Mouse (Mus musculus) limb, embryonic 11.5 days (tissue): ENCODE data around the gene Ak7. TPM values are rescaled to one million over a fixed set of nuclear protein-coding genes. Genes with fewer than 3 reads are reported as not detected.

Source experiments
- ATAC-seq: fragments of 200-750 bp; cut with Nextera tagmentation; 2 replicates; pipeline ENCODE4 v1.8.0; 2017; ENCODE audit warnings: low read depth; ENCODE audit not compliant: insufficient number of reproducible peaks, low FRiP score, low TSS enrichment
- DNase-seq: peaks from one replicate; pipeline ENCODE4 v3.0.0-alpha.2; 2015; ENCODE audit warnings: low spot score
- H3K27ac ChIP-seq: fragments of 300-500 bp; sonication (generic); replicated peaks from 2 replicates; pipeline ENCODE4 v1.5.1; 2014; ENCODE audit warnings: low read depth, mild to moderate bottlenecking, low read length
- H3K27me3 ChIP-seq: fragments of 300-500 bp; sonication (generic); 2 replicates; pipeline ENCODE4 v1.6.1; 2014; ENCODE audit warnings: mild to moderate bottlenecking, low read length, mixed read lengths; ENCODE audit not compliant: control insufficient read depth, insufficient read depth
- H3K36me3 ChIP-seq: fragments of 300-500 bp; sonication (generic); 2 replicates; pipeline ENCODE4 v1.6.1; 2014; ENCODE audit warnings: mild to moderate bottlenecking, low read length, moderate library complexity, mixed read lengths; ENCODE audit not compliant: control insufficient read depth, insufficient read depth
- H3K4me1 ChIP-seq: fragments of 300-500 bp; sonication (generic); 2 replicates; pipeline ENCODE4 v1.6.1; 2014; ENCODE audit warnings: low read length, mixed read lengths; ENCODE audit not compliant: control insufficient read depth, insufficient read depth
- H3K4me2 ChIP-seq: fragments of 300-500 bp; sonication (generic); 2 replicates; pipeline ENCODE4 v1.6.1; 2014; ENCODE audit warnings: low read depth, mild to moderate bottlenecking, moderate library complexity; ENCODE audit not compliant: severe bottlenecking
- H3K4me3 ChIP-seq: fragments of 300-500 bp; sonication (generic); 2 replicates; pipeline ENCODE4 v1.5.1; 2014; ENCODE audit warnings: low read depth, low read length
- H3K9ac ChIP-seq: fragments of 300-500 bp; sonication (generic); 2 replicates; pipeline ENCODE4 v1.6.1; 2014; ENCODE audit warnings: mild to moderate bottlenecking, low read length
- H3K9me3 ChIP-seq: fragments of 300-500 bp; sonication (generic); 2 replicates; pipeline ENCODE4 v1.6.1; 2016; ENCODE audit warnings: low read length; ENCODE audit not compliant: control insufficient read depth
- WGBS: fragments of 180-500 bp; shearing (Covaris S2); extraction: QIAGEN DNeasy Blood & Tissue Kit; methylation state at CpG from one replicate; pipeline ENCODE4 v1.1.7; 2014; 5-methylcytosine and 5-hydroxymethylcytosine counted together
- polyA plus RNA-seq: library from polyadenylated mRNA; unstranded; fragments of >200 nt; fragmentation: Nextera tagmentation; extraction: Ambion mirVana; gene quantifications from 2 replicates; pipeline ENCODE4 v1.2.1, GENCODE M21; 2014

The Ak7 gene
- polyA plus RNA-seq, 1 experiment from 2014 or later, result 0.09 TPM

GRCm38 (mm10) chr12:105810608-105811007 is 104.8 kb downstream of the Ak7 start:
- Histone ChIP-seq H3K4me1 (no peaks in the 10 kb centered on the region), H3K27me3 (no peaks in the 10 kb centered on the region), H3K4me2 (no peak overlapping the region), H3K9ac (no peak overlapping the region), H3K36me3 (peaks cover 17% of the 10 kb centered on the region), H3K9me3 (no peaks in the 10 kb centered on the region), H3K27ac (no peak overlapping the region), H3K4me3 (no peak overlapping the region)
- 88% methylated on average over 6 of the region's 6 CpGs for WGBS
- DNase-seq, result no peak
- ATAC-seq, result no peak

- Histone ChIP-seq H3K27me3 (no peaks in the 10 kb centered on the region), H3K9me3 (no peaks in the 10 kb centered on the region), H3K4me2 (no peak overlapping the region), H3K27ac (no peak overlapping the region), H3K4me3 (no peak overlapping the region), H3K4me1 (no peaks in the 10 kb centered on the region), H3K36me3 (peaks cover 12% of the 10 kb centered on the region; the same call in 1 of the 2 replicates), H3K9ac (no peak overlapping the region)
- WGBS, result 91% methylated on average over 6 of the region's 6 CpGs
- ATAC-seq (no peak), DNase-seq (no peak)
Observed at GRCm38 (mm10) chr12:105813957-105814356, 108.2 kb downstream of the Ak7 start.

- no peak overlapping the region for H3K27ac ChIP-seq
- H3K36me3 ChIP-seq, result peaks cover 34% of the 10 kb centered on the region
- no peaks in the 10 kb centered on the region for H3K27me3 ChIP-seq
- no peak overlapping the region for H3K4me3 ChIP-seq
- H3K4me1 ChIP-seq, result no peaks in the 10 kb centered on the region
- 86% methylated on average over 4 of the region's 4 CpGs for WGBS
- ATAC-seq (no peak), DNase-seq (no peak)
- no peak overlapping the region for H3K9ac ChIP-seq
- no peak overlapping the region for H3K4me2 ChIP-seq
- H3K9me3 ChIP-seq, result no peaks in the 10 kb centered on the region
Observed at GRCm38 (mm10) chr12:105823472-105823871, 117.7 kb downstream of the Ak7 start.

GRCm38 (mm10) chr12:105824743-105825142 is 119.0 kb downstream of the Ak7 start:
- no peak overlapping the region for H3K4me3 ChIP-seq
- H3K36me3 ChIP-seq, result peaks cover 41% of the 10 kb centered on the region
- DNase-seq (no peak), ATAC-seq (no peak)
- no peaks in the 10 kb centered on the region for H3K9me3 ChIP-seq
- no peaks in the 10 kb centered on the region for H3K27me3 ChIP-seq
- H3K9ac ChIP-seq, result no peak overlapping the region
- H3K4me1 ChIP-seq, result no peaks in the 10 kb centered on the region
- H3K27ac ChIP-seq, result no peak overlapping the region
- H3K4me2 ChIP-seq, result no peak overlapping the region
- 72% methylated on average over 8 of the region's 8 CpGs for WGBS

- H3K4me3 ChIP-seq, result no peak overlapping the region
- peaks cover 40% of the 10 kb centered on the region for H3K36me3 ChIP-seq
- no peaks in the 10 kb centered on the region for H3K9me3 ChIP-seq
- H3K4me2 ChIP-seq, result no peak overlapping the region
- WGBS, result 97% methylated on average over 4 of the region's 4 CpGs
- H3K27me3 ChIP-seq, result no peaks in the 10 kb centered on the region
- DNase-seq, result no peak
- no peaks in the 10 kb centered on the region for H3K4me1 ChIP-seq
- no peak overlapping the region for H3K9ac ChIP-seq
- no peak for ATAC-seq
- H3K27ac ChIP-seq, result no peak overlapping the region
Observed at GRCm38 (mm10) chr12:105825266-105825665, 119.5 kb downstream of the Ak7 start.

Other genes starting within 250 kb of the Ak7 start
- gene Bdkrb2, start 142.8 kb upstream of the Ak7 start, polyA plus RNA-seq, result 0.18 and 0.28 TPM in 2 replicates
- not detected in 2 replicates for gene Bdkrb1, start 102.9 kb upstream of the Ak7 start, polyA plus RNA-seq
- 35.4 and 39.0 TPM in 2 replicates for gene Gskip, start 21.1 kb upstream of the Ak7 start, polyA plus RNA-seq
- gene Atg2b, start 20.8 kb upstream of the Ak7 start, polyA plus RNA-seq, result 16.5 and 16.7 TPM in 2 replicates
- gene Papola, start 78.7 kb downstream of the Ak7 start, polyA plus RNA-seq, result 226 and 249 TPM in 2 replicates